Mouse (Mus musculus) forebrain, embryonic 15.5 days (tissue): ENCODE data around the gene Lgr5. TPM values are rescaled to one million over a fixed set of nuclear protein-coding genes. Genes with fewer than 3 reads are reported as not detected.

Experiments
- ATAC-seq: fragments of 200-750 bp; cut with Nextera tagmentation; replicated peaks from 2 replicates; pipeline ENCODE4 v1.8.0; 2017; ENCODE audit warnings: mild to moderate bottlenecking, moderate TSS enrichment, moderate library complexity
- H3K27ac ChIP-seq: fragments of 300-500 bp; sonication (generic); replicated peaks from 2 replicates; pipeline ENCODE4 v1.5.1; 2015; ENCODE audit warnings: mild to moderate bottlenecking, inconsistent platforms
- H3K27me3 ChIP-seq: fragments of 300-500 bp; sonication (generic); 2 replicates; pipeline ENCODE4 v1.6.1; 2015; ENCODE audit warnings: inconsistent platforms
- H3K36me3 ChIP-seq: fragments of 300-500 bp; sonication (generic); 2 replicates; pipeline ENCODE4 v1.6.1; 2015; ENCODE audit warnings: mild to moderate bottlenecking, inconsistent platforms
- H3K4me1 ChIP-seq: fragments of 300-500 bp; sonication (generic); 2 replicates; pipeline ENCODE4 v1.6.1; 2015; ENCODE audit warnings: inconsistent platforms
- H3K4me2 ChIP-seq: fragments of 300-500 bp; sonication (generic); replicated peaks from 2 replicates; pipeline ENCODE4 v1.6.1; 2015; ENCODE audit warnings: mild to moderate bottlenecking, inconsistent platforms
- H3K4me3 ChIP-seq: fragments of 300-500 bp; sonication (generic); 2 replicates; pipeline ENCODE4 v1.5.1; 2015; ENCODE audit warnings: mild to moderate bottlenecking, inconsistent platforms
- H3K9ac ChIP-seq: fragments of 300-500 bp; sonication (generic); replicated peaks from 2 replicates; pipeline ENCODE4 v1.6.1; 2015; ENCODE audit warnings: mild to moderate bottlenecking, inconsistent platforms
- H3K9me3 ChIP-seq: fragments of 300-500 bp; sonication (generic); 2 replicates; pipeline ENCODE4 v1.6.1; 2016; ENCODE audit warnings: inconsistent platforms
- WGBS: fragments of 180-500 bp; shearing (Covaris S2); methylation state at CpG from one replicate; pipeline ENCODE4 v1.1.7; 2015; ENCODE audit warnings: mixed read lengths; 5-methylcytosine and 5-hydroxymethylcytosine counted together
- polyA plus RNA-seq: library from polyadenylated mRNA; unstranded; fragments of >200 nt; fragmentation: Nextera tagmentation; extraction: Ambion mirVana; gene quantifications from 2 replicates; pipeline ENCODE4 v1.2.1, GENCODE M21; 2015

The Lgr5 gene
- polyA plus RNA-seq, 1 experiment from 2014 or later = 0.39 TPM

GRCm38 (mm10) chr10:115457368-115458021, 130.1 kb downstream of the Lgr5 start:
- Histone ChIP-seq H3K4me2 (no peak overlapping the region), H3K36me3 (no peaks in the 10 kb centered on the region), H3K4me3 (no peak overlapping the region), H3K4me1 (no peaks in the 10 kb centered on the region), H3K9me3 (no peaks in the 10 kb centered on the region), H3K9ac (no peak overlapping the region), H3K27me3 (peaks cover 28% of the 10 kb centered on the region), H3K27ac (no peak overlapping the region)
- ATAC-seq = no peak
- 79% methylated on average over 6 of the region's 6 CpGs for WGBS

DNA sequence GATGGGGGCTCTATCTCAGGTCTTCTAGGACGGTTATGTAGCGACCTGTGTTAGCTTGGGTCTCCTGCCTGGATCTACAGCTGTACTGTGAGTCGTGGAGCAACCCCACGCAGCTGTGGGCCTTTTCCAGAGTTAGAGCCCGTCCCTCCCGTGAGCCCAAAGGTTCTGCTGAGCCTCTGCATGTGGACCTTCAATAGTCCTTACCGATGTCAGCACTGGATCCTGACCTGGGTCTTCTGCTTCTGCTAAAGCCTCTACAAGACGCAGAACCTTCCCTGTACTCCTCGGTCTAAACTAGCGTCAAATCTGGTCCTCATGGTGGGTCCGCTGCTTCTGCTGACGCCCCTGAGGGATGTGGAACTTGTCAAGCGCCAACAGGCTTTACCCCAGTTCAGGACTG, 139.0 kb downstream of the Lgr5 start:
- 0 out of 2 replicates have a peak, but pooled peaks cover 3% of the 10 kb centered on the region for H3K9me3 ChIP-seq
- H3K36me3 ChIP-seq = no peaks in the 10 kb centered on the region
- H3K9ac ChIP-seq = no peak overlapping the region
- H3K4me2 ChIP-seq = no peak overlapping the region
- no peaks in the 10 kb centered on the region for H3K4me1 ChIP-seq
- WGBS = 97% methylated on average over 13 of the region's 13 CpGs
- ATAC-seq = no peak
- no peaks in the 10 kb centered on the region for H3K27me3 ChIP-seq
- no peak overlapping the region for H3K4me3 ChIP-seq
- H3K27ac ChIP-seq = no peak overlapping the region

- H3K27me3 ChIP-seq = no peaks in the 10 kb centered on the region
- H3K4me2 ChIP-seq = no peak overlapping the region
- peaks cover 14% of the 10 kb centered on the region for H3K36me3 ChIP-seq
- H3K9me3 ChIP-seq = no peaks in the 10 kb centered on the region
- WGBS = 89% methylated on average over 4 of the region's 4 CpGs
- no peak for ATAC-seq
- H3K9ac ChIP-seq = no peak overlapping the region
- H3K4me3 ChIP-seq = no peak overlapping the region
- H3K4me1 ChIP-seq = no peaks in the 10 kb centered on the region
- no peak overlapping the region for H3K27ac ChIP-seq
Observed at GRCm38 (mm10) chr10:115437286-115437685, 150.3 kb downstream of the Lgr5 start.

DNA sequence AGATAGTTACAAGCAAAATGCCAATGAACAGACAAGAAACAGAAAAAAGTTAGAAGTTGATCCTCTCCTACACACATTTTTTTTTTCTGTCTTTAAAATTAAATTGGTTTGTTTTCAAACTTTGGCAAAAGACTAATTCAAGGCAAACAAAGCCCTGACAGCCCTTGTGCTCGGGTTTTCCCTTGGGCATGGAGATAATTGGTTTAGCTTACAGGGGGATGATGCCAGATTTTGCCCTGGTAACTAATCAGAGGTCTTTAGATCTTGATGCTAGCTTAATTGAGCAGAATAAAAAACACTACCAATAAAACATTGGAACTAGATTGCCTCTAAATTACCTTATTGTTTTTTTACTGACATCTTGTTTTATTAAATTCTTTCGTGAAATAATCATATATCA, 162.2 kb downstream of the Lgr5 start:
- ATAC-seq = no peak
- Histone ChIP-seq H3K9me3 (no peaks in the 10 kb centered on the region), H3K4me3 (no peak overlapping the region), H3K4me2 (no peak overlapping the region), H3K27me3 (no peaks in the 10 kb centered on the region), H3K9ac (no peak overlapping the region), H3K36me3 (peaks cover 65% of the 10 kb centered on the region), H3K4me1 (no peaks in the 10 kb centered on the region), H3K27ac (no peak overlapping the region)
- 43% methylated on average over 2 of the region's 2 CpGs for WGBS

DNA sequence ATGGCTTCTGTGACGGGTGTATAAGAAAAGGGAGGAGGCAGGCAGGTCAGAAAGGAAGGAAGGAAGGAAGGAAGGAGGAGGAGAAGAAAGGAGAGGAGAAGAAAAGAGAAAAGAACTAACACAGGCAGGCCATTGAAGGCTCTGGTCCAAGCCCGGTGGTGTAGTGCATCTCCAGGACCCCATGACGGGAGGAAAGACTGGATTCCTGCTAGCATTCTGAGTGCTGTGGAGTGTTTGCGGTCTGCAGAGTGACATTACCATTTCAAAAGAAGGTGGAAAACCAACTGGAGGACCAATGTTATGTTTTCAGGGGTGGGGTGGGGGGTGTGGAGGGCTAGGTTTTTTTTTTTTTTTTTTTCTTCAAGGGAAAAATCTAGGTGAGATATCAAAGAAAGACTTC, 165.6 kb downstream of the Lgr5 start:
- 78% methylated on average over 4 of the region's 4 CpGs for whole genome bisulfite sequencing
- H3K9ac ChIP-seq = no peak overlapping the region
- no peak overlapping the region for H3K27ac ChIP-seq
- no peak for ATAC-seq
- no peak overlapping the region for H3K4me3 ChIP-seq
- H3K9me3 ChIP-seq = no peaks in the 10 kb centered on the region
- no peaks in the 10 kb centered on the region for H3K27me3 ChIP-seq
- no peaks in the 10 kb centered on the region for H3K4me1 ChIP-seq
- no peak overlapping the region for H3K4me2 ChIP-seq
- H3K36me3 ChIP-seq = peaks cover 63% of the 10 kb centered on the region

- H3K27ac ChIP-seq = no peak overlapping the region
- H3K4me3 ChIP-seq = no peak overlapping the region
- no peaks in the 10 kb centered on the region for H3K9me3 ChIP-seq
- H3K36me3 ChIP-seq = peaks cover 81% of the 10 kb centered on the region
- no peak overlapping the region for H3K4me2 ChIP-seq
- ATAC-seq = no peak
- no peak overlapping the region for H3K9ac ChIP-seq
- no peaks in the 10 kb centered on the region for H3K27me3 ChIP-seq
- H3K4me1 ChIP-seq = no peaks in the 10 kb centered on the region
- 86% methylated on average over 3 of the region's 3 CpGs for WGBS
Observed at GRCm38 (mm10) chr10:115414056-115414455, 173.5 kb downstream of the Lgr5 start.

- Histone ChIP-seq H3K4me3 (no peak overlapping the region), H3K9me3 (no peaks in the 10 kb centered on the region), H3K4me1 (no peaks in the 10 kb centered on the region), H3K36me3 (peaks cover 79% of the 10 kb centered on the region), H3K9ac (no peak overlapping the region), H3K27ac (no peak overlapping the region), H3K27me3 (no peaks in the 10 kb centered on the region), H3K4me2 (no peak overlapping the region)
- 95% methylated on average over 2 of the region's 2 CpGs for WGBS
- no peak for ATAC-seq
Observed at GRCm38 (mm10) chr10:115413496-115413895, 174.1 kb downstream of the Lgr5 start.

DNA sequence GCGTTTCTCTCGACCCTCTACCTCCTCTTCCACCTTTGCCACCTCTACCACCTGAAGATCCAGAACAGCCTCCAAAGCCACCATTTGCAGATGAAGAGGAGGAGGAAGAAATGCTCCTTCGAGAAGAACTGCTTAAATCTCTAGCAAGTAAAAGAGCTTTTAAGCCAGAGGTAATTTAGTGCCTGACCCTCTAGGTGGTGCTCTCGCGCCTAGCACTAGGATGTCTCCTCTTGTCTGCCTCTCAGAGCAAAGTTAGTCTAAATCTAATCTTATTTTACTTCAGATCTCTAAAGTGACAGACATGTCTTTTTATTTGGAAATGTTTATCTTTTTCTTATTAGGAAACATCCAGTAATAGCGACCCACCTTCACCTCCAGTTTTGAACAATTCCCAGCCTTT, 181.2 kb downstream of the Lgr5 start:
- H3K36me3 ChIP-seq = peaks cover 64% of the 10 kb centered on the region
- 67% methylated on average over 6 of the region's 6 CpGs for WGBS
- H3K9me3 ChIP-seq = no peaks in the 10 kb centered on the region
- no peak overlapping the region for H3K27ac ChIP-seq
- no peaks in the 10 kb centered on the region for H3K27me3 ChIP-seq
- ATAC-seq = no peak; the same call in 1 of the 2 replicates
- H3K4me3 ChIP-seq = no peak overlapping the region
- H3K9ac ChIP-seq = no peak overlapping the region
- no peak overlapping the region for H3K4me2 ChIP-seq
- H3K4me1 ChIP-seq = no peaks in the 10 kb centered on the region

Other genes starting within 250 kb of the Lgr5 start
- gene Tmem19, start 225.3 kb downstream of the Lgr5 start, polyA plus RNA-seq = 38.8 and 40.5 TPM in 2 replicates
- 29.4 and 33.3 TPM in 2 replicates for gene Thap2, start 203.3 kb downstream of the Lgr5 start, polyA plus RNA-seq
- gene Zfc3h1, start 202.8 kb downstream of the Lgr5 start, polyA plus RNA-seq = 17.2 and 18.6 TPM in 2 replicates
- gene A930009A15Rik, start 17.8 kb downstream of the Lgr5 start, polyA plus RNA-seq = not detected in 2 replicates
- 0.32 and 0.39 TPM in 2 replicates for gene Tspan8, start 229.1 kb upstream of the Lgr5 start, polyA plus RNA-seq